Mouse (Mus musculus): Measurements from ENCODE around the gene Tada2a.

The Tada2a gene

GRCm38 (mm10) chr11:84128943-84129798 is at the start of gene Tada2a, which contains the start of gene Acaca:
Tada2a (minus strand) TSS chr11:84129600.
Acaca (plus strand) TSS chr11:84129672.
- DNase-seq (ENCODE audit: low spot score): peak; percentile 88

- no peak for DNase-seq (ENCODE audit: low spot score)
These were observed 49.2 kb upstream of the Tada2a start for GRCm38 (mm10) chr11:84178571-84178970.

- no peak for DNase-seq (ENCODE audit: low spot score)
These were observed 43.4 kb upstream of the Tada2a start for GRCm38 (mm10) chr11:84172539-84173435.

- DNase-seq (ENCODE audit: low spot score): peak; percentile 52
These were observed 39.4 kb upstream of the Tada2a start for GRCm38 (mm10) chr11:84168701-84169288.

- no peak for DNase-seq (ENCODE audit: low spot score)
These were observed 37.7 kb upstream of the Tada2a start, which contains the start of gene Gm11437 for GRCm38 (mm10) chr11:84167046-84167526. Gm11437 (minus strand) TSS chr11:84167476.

- DNase-seq (ENCODE audit: low spot score): no peak
These were observed 35.2 kb upstream of the Tada2a start for GRCm38 (mm10) chr11:84164561-84164960.

- DNase-seq (ENCODE audit: low spot score): no peak
These were observed 34.7 kb upstream of the Tada2a start for GRCm38 (mm10) chr11:84164123-84164522.

- no peak for DNase-seq (ENCODE audit: low spot score)
These were observed 27.3 kb upstream of the Tada2a start for GRCm38 (mm10) chr11:84156535-84157262.

GRCm38 (mm10) chr11:84150884-84151283 is 21.5 kb upstream of the Tada2a start:
- DNase-seq (ENCODE audit: low spot score): no peak

GRCm38 (mm10) chr11:84146081-84146480 is 16.7 kb upstream of the Tada2a start:
- DNase-seq (ENCODE audit: low spot score): no peak

GRCm38 (mm10) chr11:84145201-84145798 is 15.9 kb upstream of the Tada2a start:
- DNase-seq (ENCODE audit: low spot score): no peak

GRCm38 (mm10) chr11:84141752-84142151 is 12.4 kb upstream of the Tada2a start:
- peak; percentile 68 for DNase-seq (ENCODE audit: low spot score)

- DNase-seq (ENCODE audit: low spot score): no peak
These were observed 7.1 kb upstream of the Tada2a start for GRCm38 (mm10) chr11:84136453-84136852.

GRCm38 (mm10) chr11:84134331-84134860 is 5.0 kb upstream of the Tada2a start:
- no peak for DNase-seq (ENCODE audit: low spot score)

- peak; percentile 42 for DNase-seq (ENCODE audit: low spot score)
These were observed 392 bp upstream of the Tada2a start for GRCm38 (mm10) chr11:84129799-84130185.

- DNase-seq (ENCODE audit: low spot score): no peak
These were observed 1.4 kb downstream of the Tada2a start for GRCm38 (mm10) chr11:84127977-84128376.

GRCm38 (mm10) chr11:84121051-84121956 is 8.1 kb downstream of the Tada2a start:
- no peak for DNase-seq (ENCODE audit: low spot score)

GRCm38 (mm10) chr11:84117431-84117830 is 12.0 kb downstream of the Tada2a start:
- DNase-seq (ENCODE audit: low spot score): no peak

- DNase-seq (ENCODE audit: low spot score): no peak
These were observed 13.2 kb downstream of the Tada2a start for GRCm38 (mm10) chr11:84116221-84116620.

- DNase-seq (ENCODE audit: low spot score): no peak
These were observed 13.8 kb downstream of the Tada2a start for GRCm38 (mm10) chr11:84115646-84116045.
